Mouse (Mus musculus): ENCODE data around the gene Msi2.

Msi2 gene

GRCm38 (mm10) chr11:88636934-88637333 is 81.4 kb downstream of the Msi2 start:
- no peak for DNase-seq (ENCODE audit: low spot score in 2 of 2)

GRCm38 (mm10) chr11:88636319-88636718 is 82.0 kb downstream of the Msi2 start:
- no peak for DNase-seq (ENCODE audit: low spot score in 2 of 2)

- DNase-seq (ENCODE audit: low spot score in 2 of 2), result no peak
These were observed 83.7 kb downstream of the Msi2 start for GRCm38 (mm10) chr11:88634627-88635026.

- DNase-seq (ENCODE audit: low spot score in 2 of 2), result no peak
These were observed 86.4 kb downstream of the Msi2 start for GRCm38 (mm10) chr11:88631932-88632230.

- DNase-seq (ENCODE audit: low spot score in 2 of 2), result no peak
These were observed 87.0 kb downstream of the Msi2 start for GRCm38 (mm10) chr11:88631084-88631931.

DNA sequence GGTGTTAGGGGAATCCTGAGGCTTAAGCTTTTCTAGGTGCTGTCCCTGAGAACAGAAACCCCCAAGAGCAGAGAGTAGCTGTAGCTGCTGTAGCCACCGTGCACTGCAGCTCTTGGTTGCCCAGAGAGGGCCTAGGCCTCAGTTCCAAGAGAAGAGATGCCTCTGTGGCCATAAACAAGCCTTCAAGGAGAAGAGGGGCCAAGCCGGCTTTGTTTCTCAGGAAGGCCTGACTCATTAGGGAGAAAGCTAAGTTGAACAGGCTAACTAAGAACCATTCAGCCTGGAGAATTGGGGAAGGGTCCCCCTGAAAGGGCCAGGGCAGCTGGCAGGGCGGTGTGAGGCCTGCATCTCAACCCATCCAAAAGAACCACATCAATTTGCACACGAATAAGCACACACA is 88.7 kb downstream of the Msi2 start:
- no peak for DNase-seq (ENCODE audit: low spot score in 2 of 2)

DNA sequence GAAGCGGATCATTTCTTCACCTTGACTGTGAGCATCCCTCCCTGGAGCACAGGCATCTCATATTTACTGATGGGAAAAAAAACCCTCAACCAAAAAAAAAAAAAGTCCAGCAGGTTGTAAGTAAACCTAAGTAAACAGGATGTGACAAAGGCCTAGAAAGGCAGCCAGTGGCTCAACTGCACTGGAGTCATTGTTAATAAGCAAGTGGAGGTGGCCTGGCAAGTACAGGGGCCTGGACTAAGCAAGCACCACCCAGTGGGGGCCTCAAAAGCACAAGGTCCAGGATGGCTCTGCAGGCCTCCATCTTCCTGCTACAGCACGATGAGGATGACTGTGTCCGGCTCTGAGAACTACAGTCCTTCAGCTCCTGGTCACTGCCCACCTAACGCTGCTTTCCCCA is 89.1 kb downstream of the Msi2 start:
- DNase-seq (ENCODE audit: low spot score in 2 of 2), result no peak

DNA sequence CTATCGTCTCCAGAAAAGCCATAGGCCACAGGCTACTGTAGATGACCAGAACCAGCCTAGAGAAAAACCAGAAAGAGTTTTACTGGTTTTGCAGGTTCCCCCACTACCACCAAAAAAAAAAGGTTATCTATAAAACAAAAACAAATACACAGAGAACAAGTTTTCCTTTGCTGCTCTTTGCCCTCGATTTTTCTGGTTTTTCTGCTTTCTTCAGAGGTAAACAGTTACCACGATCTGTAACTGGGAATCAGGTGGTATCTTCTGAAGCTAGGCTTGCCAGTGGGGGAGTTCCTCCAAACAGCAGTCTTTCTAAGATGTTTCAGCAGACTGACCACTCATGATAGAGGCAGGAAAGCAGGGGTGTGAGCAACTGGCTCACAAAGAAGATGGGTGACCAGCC is 89.6 kb downstream of the Msi2 start:
- DNase-seq (ENCODE audit: low spot score in 2 of 2), result peak; percentile 52 to 54

- DNase-seq (ENCODE audit: low spot score in 2 of 2), result no peak
These were observed 91.0 kb downstream of the Msi2 start for GRCm38 (mm10) chr11:88627327-88627726.

- DNase-seq (ENCODE audit: low spot score in 2 of 2), result no peak
These were observed 91.7 kb downstream of the Msi2 start for GRCm38 (mm10) chr11:88626576-88626975.

DNA sequence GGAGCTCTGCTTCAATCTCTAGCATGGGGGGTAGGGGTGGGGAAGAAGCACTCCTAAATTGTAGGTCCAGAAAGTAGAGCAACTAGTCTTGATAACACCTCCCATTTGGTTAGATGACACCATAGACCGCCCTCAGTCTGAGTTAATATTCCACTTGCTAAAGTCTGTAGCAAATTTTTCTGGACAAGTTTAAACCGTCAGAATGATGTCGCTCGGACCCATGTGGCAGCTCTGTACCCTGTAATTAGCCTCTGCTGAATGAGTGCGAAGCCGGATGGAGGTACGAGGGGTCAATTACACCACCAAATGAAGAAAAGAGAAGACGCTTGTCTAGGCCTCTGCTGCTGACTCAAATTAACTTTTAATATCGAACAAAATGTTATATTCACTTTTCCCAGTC is 92.3 kb downstream of the Msi2 start:
- no peak for DNase-seq (ENCODE audit: low spot score in 2 of 2)

DNA sequence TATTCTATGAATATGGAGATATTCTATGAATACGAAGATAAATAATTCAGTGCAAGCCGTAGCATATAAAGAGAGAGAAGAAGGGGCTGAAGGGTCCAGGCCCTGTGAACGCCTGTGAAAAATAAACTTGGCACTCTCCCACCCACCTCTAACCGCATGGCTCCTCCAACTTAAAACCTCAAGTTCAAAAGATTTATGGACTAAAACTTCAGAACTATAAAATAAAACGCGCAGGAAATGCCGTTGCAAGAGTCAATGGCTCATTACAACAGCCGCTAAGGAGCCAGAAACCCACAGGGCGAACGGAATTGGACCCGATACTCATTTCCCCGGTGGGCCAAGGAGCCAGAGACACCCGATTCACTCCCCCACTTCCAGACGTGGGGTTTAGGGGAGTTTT is 93.2 kb downstream of the Msi2 start:
- no peak for DNase-seq (ENCODE audit: low spot score in 2 of 2)

GRCm38 (mm10) chr11:88624627-88625026 is 93.7 kb downstream of the Msi2 start:
- no peak for DNase-seq (ENCODE audit: low spot score in 2 of 2)

DNA sequence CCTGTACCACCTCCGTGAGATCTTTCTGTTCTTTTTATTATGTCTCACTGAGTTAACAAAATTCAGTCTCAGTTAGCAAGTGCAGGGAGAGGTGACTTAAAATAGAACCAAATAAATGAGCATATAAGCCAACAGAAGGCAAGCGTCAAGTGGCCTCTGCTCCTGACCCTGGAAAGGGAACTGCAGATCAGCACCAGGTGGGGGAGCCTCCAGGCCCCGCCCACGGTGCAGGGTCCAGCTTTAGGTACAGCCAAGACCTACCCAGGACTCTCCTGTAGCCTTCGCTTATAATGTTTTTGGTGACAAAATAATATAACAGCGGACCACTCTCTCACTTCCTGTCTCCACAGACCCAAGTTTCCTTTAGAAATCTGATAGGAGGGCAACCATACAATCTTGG is 94.6 kb downstream of the Msi2 start:
- DNase-seq (ENCODE audit: low spot score in 2 of 2), result no peak

DNA sequence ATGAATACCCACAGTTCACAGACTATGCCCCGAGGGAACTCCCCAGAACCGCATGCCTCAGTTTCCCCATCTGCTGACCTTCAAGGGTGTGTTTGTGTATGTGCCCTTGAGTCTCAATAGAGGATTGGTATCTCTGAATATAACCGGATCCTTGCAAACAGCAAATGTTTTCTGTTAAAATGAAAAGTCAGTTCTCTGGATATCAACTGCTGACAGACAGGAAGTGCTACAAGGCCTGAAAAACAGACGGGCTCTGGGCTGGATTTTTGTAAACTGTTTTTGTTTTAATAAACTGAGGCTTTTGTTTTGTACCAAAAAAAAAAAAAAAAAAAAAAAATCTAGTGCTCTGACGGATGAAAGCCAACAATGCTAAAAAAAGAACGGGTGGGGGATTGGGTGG is 95.8 kb downstream of the Msi2 start:
- no peak for DNase-seq (ENCODE audit: low spot score in 2 of 2)

DNA sequence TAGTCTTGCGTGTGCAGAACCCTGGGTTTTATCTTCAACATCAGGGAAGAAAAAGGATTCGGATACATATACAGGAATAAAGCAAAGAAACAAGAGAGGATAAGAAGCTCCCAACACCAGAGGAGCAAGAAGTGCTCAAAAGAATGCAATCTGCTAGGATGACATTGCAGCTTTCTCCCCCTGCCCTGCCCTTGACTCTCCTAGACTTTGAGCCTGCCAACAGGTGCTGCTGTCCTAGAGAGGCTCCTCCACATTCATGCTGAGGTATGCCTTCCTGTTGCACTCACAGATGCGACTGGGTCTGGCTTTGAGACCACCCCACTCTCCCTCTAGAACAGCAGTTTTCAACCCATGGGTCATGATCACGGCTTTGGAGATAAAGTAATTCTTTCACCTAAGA is 96.5 kb downstream of the Msi2 start:
- DNase-seq (ENCODE audit: low spot score in 2 of 2), result no peak

DNA sequence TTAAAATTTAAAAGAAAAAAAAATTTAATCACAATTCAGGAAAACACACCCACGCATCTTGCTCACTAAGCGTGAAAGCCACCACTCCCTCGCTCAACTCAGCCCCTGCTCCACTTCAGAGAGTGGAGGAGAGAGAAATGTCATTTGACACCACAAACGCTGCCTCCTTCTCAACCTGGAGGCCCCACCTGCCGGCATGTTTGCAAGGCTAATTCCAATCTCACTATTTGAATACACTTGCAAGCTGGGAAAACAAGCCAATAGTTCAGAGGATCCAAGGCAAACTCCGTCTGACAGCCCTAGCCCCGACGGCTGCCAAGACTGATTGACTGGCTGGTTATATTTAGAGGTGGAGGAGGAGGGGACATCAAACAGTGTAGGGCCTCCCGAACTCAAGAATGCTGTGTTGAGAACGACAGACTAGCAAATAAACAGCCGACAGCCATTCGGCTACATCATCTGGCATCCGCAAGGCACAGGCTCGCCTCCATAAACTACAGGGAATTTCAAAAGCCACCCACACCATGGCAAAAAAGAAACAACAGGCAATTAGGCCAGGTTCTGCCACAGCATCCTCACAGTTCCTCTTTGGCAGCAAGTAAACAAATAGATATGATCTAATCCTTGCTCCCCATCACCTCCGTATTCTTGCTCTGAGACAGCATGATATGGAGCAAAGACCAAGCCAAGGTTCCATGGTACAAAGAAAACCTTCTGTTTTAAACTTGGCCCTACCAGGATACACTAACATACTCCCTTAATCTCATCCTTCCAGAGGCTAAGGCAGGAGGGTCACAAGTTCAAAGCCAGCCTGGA is 97.9 kb downstream of the Msi2 start:
- peak in 1 of 2 experiments; percentile 42 for DNase-seq (ENCODE audit: low spot score in 2 of 2)

GRCm38 (mm10) chr11:88619468-88620157 is 98.7 kb downstream of the Msi2 start:
- no peak for DNase-seq (ENCODE audit: low spot score in 2 of 2)

GRCm38 (mm10) chr11:88618732-88619309 is 99.5 kb downstream of the Msi2 start:
- DNase-seq (ENCODE audit: low spot score in 2 of 2), result peak; percentile 50 to 66

- DNase-seq (ENCODE audit: low spot score in 2 of 2), result no peak
These were observed 100.3 kb downstream of the Msi2 start for GRCm38 (mm10) chr11:88618005-88618501.

DNA sequence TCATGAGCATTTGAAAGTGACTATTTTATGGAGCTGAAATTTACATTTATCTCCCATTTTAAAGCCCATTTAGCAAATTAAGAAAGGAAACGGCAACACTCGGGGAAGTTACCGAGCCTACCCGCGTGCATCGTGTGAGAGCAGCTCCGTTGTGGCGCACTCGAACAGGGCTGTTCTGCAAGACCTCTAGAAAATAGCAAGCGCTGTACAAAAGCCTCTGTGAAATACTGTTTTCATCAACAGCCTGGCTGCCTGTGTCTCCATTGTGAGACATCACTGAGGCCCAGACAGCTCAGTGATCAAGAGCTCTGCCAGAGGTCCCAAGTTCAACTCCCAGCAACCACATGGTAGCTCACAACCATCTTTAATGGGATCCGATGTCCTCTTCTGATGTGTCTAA is 100.9 kb downstream of the Msi2 start:
- no peak for DNase-seq (ENCODE audit: low spot score in 2 of 2)
